Mouse (Mus musculus) myocyte (in vitro differentiated cells): ENCODE data around the gene Drosha. TPM values are rescaled to one million over a fixed set of nuclear protein-coding genes. Genes with fewer than 3 reads are reported as not detected.

Experiments used
- H3K27me3 ChIP-seq: one replicate; pipeline ENCODE4 v1.6.1; 2011; ENCODE audit not compliant: control insufficient read depth, insufficient read depth, insufficient read length
- H3K36me3 ChIP-seq: one replicate; pipeline ENCODE4 v1.6.1; 2011; ENCODE audit not compliant: control insufficient read depth, insufficient read depth
- H3K4me2 ChIP-seq: one replicate; pipeline ENCODE4 v1.6.1; 2011; ENCODE audit warnings: low read depth, control low read depth
- H3K4me3 ChIP-seq: one replicate; pipeline ENCODE4 v1.5.1; 2011; ENCODE audit warnings: mild to moderate bottlenecking, control low read depth, moderate library complexity
- H3K79me2 ChIP-seq: one replicate; pipeline ENCODE4 v1.6.1; 2011; ENCODE audit not compliant: control insufficient read depth, insufficient read depth
- H3ac ChIP-seq: one replicate; pipeline ENCODE4 v1.6.1; 2011; ENCODE audit not compliant: control insufficient read depth, insufficient read length
- CEBPB ChIP-seq: IDR thresholded peaks from 2 replicates; pipeline ENCODE4 v1.6.1; 2011; ENCODE audit warnings: mild to moderate bottlenecking, moderate library complexity; ENCODE audit not compliant: poor library complexity, insufficient read depth, severe bottlenecking
- E2F4 ChIP-seq: IDR thresholded peaks from one replicate; pipeline ENCODE4 v1.6.1; 2011; ENCODE audit warnings: mild to moderate bottlenecking, control low read depth, moderate library complexity; ENCODE audit not compliant: insufficient read depth
- MAX ChIP-seq: IDR thresholded peaks from one replicate; pipeline ENCODE4 v1.6.1; 2011; ENCODE audit warnings: low read depth, mild to moderate bottlenecking, control low read depth
- MYOD1 ChIP-seq, 3 experiments: IDR thresholded peaks; one replicate each; pipeline ENCODE4 v1.6.1; 2011; ENCODE audit warnings: control low read depth in 2 of 3, low read depth in 2 of 3, mild to moderate bottlenecking in 2 of 3, moderate library complexity in 1 of 3; ENCODE audit not compliant: insufficient read length in 2 of 3, control insufficient read depth in 1 of 3
- MYOG ChIP-seq, 3 experiments: IDR thresholded peaks; one replicate each; pipeline ENCODE4 v1.6.1; 2011; ENCODE audit warnings: control low read depth in 2 of 3, low read depth in 2 of 3, mild to moderate bottlenecking in 2 of 3; ENCODE audit not compliant: insufficient read length in 2 of 3, control insufficient read depth in 1 of 3, insufficient read depth in 1 of 3
- POLR2A ChIP-seq: IDR thresholded peaks from one replicate; pipeline ENCODE4 v1.6.1; 2011; ENCODE audit warnings: low read depth, mild to moderate bottlenecking, control low read depth, moderate library complexity; ENCODE audit not compliant: insufficient read length
- POLR2AphosphoS2 ChIP-seq: IDR thresholded peaks from one replicate; pipeline ENCODE4 v1.6.1; 2011; ENCODE audit warnings: low read depth, control low read depth; ENCODE audit not compliant: insufficient read length
- REST ChIP-seq: IDR thresholded peaks from one replicate; pipeline ENCODE4 v1.6.1; 2011; ENCODE audit warnings: mild to moderate bottlenecking, control low read depth, moderate library complexity; ENCODE audit not compliant: insufficient read depth, insufficient read length
- SRF ChIP-seq: IDR thresholded peaks from one replicate; pipeline ENCODE4 v1.6.1; 2011; ENCODE audit warnings: low read depth; ENCODE audit not compliant: control insufficient read depth, insufficient read length
- TCF12 ChIP-seq: IDR thresholded peaks from one replicate; pipeline ENCODE4 v1.6.1; 2011; ENCODE audit warnings: mild to moderate bottlenecking, control low read depth; ENCODE audit not compliant: poor library complexity, insufficient read depth, severe bottlenecking
- TCF3 ChIP-seq: IDR thresholded peaks from one replicate; pipeline ENCODE4 v1.6.1; 2011; ENCODE audit warnings: low read depth, control low read depth; ENCODE audit not compliant: insufficient read length
- USF1 ChIP-seq: IDR thresholded peaks from one replicate; pipeline ENCODE4 v1.6.1; 2011; ENCODE audit warnings: low read depth, mild to moderate bottlenecking, control low read depth, moderate library complexity
- polyA plus RNA-seq: library from polyadenylated mRNA; unstranded; fragments of >200 nt; fragmentation: generic; extraction: Trizol; gene quantifications from one replicate; pipeline ENCODE4 v1.2.1, GENCODE M21; 2012; ENCODE audit warnings: missing spikeins

The Drosha gene
- polyA plus RNA-seq, 1 experiment: 40.4 TPM

DNA sequence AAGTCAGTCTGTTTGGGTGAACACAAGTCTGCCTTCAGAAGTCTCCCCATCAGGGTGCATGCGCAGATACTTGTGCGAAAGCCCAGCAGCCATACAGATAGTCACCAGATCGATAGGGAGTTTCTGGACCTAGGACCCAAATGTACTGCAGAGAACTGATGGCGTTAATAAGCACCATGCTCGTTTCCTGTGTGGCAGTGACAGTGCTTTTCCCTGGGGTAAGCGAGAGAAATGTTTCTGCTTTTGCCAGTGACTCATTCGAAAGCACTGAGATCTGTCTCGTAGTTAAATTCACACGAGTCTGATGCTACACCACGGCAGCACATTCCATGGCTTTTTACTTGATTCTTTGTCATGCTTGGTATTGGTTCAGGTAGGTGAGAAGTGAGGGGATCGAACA, 60.7 kb downstream of the Drosha start:
- Histone ChIP-seq H3K27me3 (no peaks in the 10 kb centered on the region), H3K4me3 (no peak overlapping the region), H3ac (no peak overlapping the region), H3K4me2 (no peak overlapping the region), H3K36me3 (peaks cover 58% of the 10 kb centered on the region), H3K79me2 (no peaks in the 10 kb centered on the region)
- TF ChIP-seq MYOG (IDR thresholded peaks at IDR 0.05; ENCODE audit: control insufficient read depth in 1 of 3, insufficient read depth in 1 of 3, insufficient read length in 2 of 3, low read depth in 2 of 3) (no peak), TCF3 (no peak), USF1 (no peak), MAX (no peak), CEBPB (no peak), POLR2A (no peak), POLR2AphosphoS2 (no peak), SRF (no peak), MYOD1 (IDR thresholded peaks at IDR 0.05; ENCODE audit: control insufficient read depth in 1 of 3, insufficient read length in 2 of 3, low read depth in 2 of 3) (no peak), REST (no peak)

DNA sequence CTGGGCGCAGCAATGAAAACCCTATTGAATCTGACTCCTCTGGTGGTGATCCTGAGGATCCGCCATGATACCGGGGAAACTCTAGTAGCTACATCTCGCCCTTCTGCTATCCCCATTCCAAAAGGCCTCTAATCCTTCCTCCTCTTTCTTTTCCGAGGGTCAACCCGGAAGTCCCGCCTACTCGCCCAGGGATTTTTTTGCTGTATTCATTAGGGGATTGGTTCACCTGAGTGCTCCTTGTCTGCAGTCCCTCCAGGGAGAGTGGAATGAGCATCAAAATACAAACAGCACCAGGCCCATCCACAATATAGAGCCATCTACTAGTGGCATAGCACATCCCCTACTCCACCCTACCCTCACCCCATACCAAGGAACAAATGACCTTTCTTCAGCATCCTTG, 62.6 kb downstream of the Drosha start:
- H3ac ChIP-seq: no peak overlapping the region
- no peaks in the 10 kb centered on the region for H3K27me3 ChIP-seq
- H3K4me3 ChIP-seq: no peak overlapping the region
- H3K79me2 ChIP-seq: no peaks in the 10 kb centered on the region
- TF ChIP-seq CEBPB (no peak), SRF (no peak), REST (no peak), POLR2A (no peak), E2F4 (no peak), POLR2AphosphoS2 (no peak)
- H3K4me2 ChIP-seq: no peak overlapping the region
- peaks cover 59% of the 10 kb centered on the region for H3K36me3 ChIP-seq

DNA sequence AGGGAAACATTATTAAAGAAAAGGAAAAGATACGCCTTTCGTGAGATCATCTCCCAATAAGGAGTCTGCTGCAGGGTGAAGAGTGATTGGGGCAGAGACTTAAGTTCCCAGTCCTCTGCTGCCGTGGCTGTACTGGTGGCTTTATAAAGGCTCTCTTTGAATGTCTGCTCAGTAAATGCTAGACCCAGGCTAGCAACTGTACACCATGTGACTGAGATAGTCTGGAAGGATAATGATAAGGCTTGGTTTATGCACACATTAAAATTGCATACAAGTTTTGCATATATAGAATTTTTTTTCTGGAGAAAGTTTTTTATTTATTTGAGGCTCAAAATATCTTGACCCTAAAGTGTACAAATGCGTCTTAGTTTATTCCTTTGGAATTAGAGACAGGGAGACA, 63.7 kb downstream of the Drosha start:
- H3K27me3 ChIP-seq: no peaks in the 10 kb centered on the region
- no peak overlapping the region for H3K4me2 ChIP-seq
- TF ChIP-seq E2F4 (no peak), SRF (no peak), REST (no peak)

DNA sequence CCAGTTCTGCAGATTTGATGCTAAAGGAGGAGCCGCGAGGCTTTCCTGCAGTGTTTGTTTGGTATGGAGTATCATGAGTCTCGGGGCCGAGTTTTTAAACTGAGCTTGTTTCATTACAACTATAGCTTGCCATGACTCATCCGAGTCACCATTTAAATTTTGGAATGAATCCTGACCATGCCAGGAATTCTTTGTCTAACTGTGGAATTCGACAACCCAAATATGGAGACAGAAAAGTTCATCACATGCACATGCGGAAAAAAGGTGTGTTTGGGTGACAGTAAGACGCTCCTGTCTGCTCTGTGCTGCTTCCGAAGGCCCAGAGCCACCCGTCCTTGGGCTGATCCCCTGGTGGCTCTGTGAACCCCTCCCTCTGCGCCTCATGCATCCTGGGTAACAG, 65.3 kb downstream of the Drosha start:
- TF ChIP-seq MAX (no peak), E2F4 (no peak), MYOD1 (IDR thresholded peaks at IDR 0.05; ENCODE audit: control insufficient read depth in 1 of 3, insufficient read length in 2 of 3, low read depth in 2 of 3) (no peak), CEBPB (no peak), SRF (no peak), REST (no peak), TCF3 (no peak), MYOG (IDR thresholded peaks at IDR 0.05; ENCODE audit: control insufficient read depth in 1 of 3, insufficient read depth in 1 of 3, insufficient read length in 2 of 3, low read depth in 2 of 3) (no peak), USF1 (no peak)
- Histone ChIP-seq H3K36me3 (peaks cover 50% of the 10 kb centered on the region), H3K27me3 (no peaks in the 10 kb centered on the region), H3K4me3 (no peak overlapping the region), H3ac (no peak overlapping the region), H3K4me2 (no peak overlapping the region), H3K79me2 (no peaks in the 10 kb centered on the region)

More for the DNA sequence above, 63.7 kb downstream of the Drosha start:
- Histone ChIP-seq H3K4me3 (no peak overlapping the region), H3ac (no peak overlapping the region), H3K79me2 (no peaks in the 10 kb centered on the region), H3K36me3 (peaks cover 54% of the 10 kb centered on the region)

DNA sequence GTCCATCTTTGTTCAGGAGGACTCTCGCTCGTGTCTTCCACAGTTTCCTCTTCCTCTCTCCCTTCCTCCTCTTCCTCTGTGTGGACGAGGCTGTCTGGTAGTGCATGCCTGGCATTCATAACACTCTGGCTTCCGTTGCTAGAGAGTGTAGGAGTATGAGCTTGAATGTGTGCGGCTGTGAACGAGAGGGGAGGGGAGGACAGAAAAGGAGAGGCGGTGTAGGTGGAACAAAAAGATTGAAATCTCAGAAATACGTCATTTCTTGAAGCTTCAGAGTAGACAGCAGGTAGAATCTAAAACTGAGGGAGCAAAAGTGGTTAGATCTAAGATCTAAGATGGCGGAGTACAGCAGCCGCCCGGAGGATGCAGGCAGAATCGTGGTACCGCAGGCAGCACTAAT, 70.8 kb downstream of the Drosha start:
- TF ChIP-seq TCF3: no peak
- no peak for TF ChIP-seq MAX
- no peak for TF ChIP-seq POLR2A
- TF ChIP-seq REST: no peak
- TF ChIP-seq SRF: no peak
- no peak for TF ChIP-seq USF1
- TF ChIP-seq TCF12: no peak
- TF ChIP-seq MYOG (IDR thresholded peaks at IDR 0.05; ENCODE audit: control insufficient read depth in 1 of 3, insufficient read depth in 1 of 3, insufficient read length in 2 of 3, low read depth in 2 of 3): no peak
- TF ChIP-seq CEBPB: no peak
- no peak for TF ChIP-seq POLR2AphosphoS2
- TF ChIP-seq E2F4: no peak
- TF ChIP-seq MYOD1 (IDR thresholded peaks at IDR 0.05; ENCODE audit: control insufficient read depth in 1 of 3, insufficient read length in 2 of 3, low read depth in 2 of 3): no peak
- Histone ChIP-seq H3K36me3 (peaks cover 59% of the 10 kb centered on the region), H3K4me2 (no peak overlapping the region), H3K27me3 (no peaks in the 10 kb centered on the region), H3K79me2 (no peaks in the 10 kb centered on the region), H3K4me3 (no peak overlapping the region), H3ac (no peak overlapping the region)
